Mouse (Mus musculus) ES-E14 (cell line): Measurements from ENCODE around the gene Gga2.

Experiments
- CHD2 ChIP-seq: IDR thresholded peaks from 2 replicates; pipeline ENCODE4 v1.6.1; 2014; ENCODE audit warnings: mild to moderate bottlenecking, low read depth, low read length, inconsistent platforms
- HCFC1 ChIP-seq: IDR thresholded peaks from 2 replicates; pipeline ENCODE4 v1.6.1; 2012; ENCODE audit warnings: low read length, inconsistent platforms, borderline replicate concordance; ENCODE audit not compliant: insufficient read depth

GRCm38 (mm10) chr7:122018978-122019377, 2.0 kb downstream of the Gga2 start:
- TF ChIP-seq CHD2 (no peak), HCFC1 (no peak)
